Comparison of ENCODE assay signal across 8 mouse cellular contexts in the genomic region with DNA sequence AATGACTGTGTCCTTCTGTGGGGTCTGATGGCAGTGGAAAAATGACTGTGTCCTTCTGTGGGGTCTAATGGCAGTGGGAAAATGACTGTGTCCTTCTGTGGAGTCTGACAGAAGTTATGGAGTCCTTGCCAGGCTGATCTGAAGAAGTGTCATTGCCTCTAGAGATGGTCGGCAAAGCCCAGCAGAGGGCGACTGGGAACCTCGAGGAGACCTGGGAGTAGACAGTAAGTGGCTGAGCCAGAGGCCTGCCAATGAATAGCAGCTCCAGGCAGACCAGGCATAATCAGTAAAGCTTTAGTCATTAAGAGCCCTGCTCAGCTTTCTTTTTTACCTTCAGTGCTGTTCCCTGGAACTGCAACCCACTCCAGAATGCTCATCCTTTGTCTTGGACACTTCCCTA. TPM values are rescaled to one million over a fixed set of nuclear protein-coding genes. Genes with fewer than 3 reads are reported as not detected.
DNase-seq lines count a peak whose midpoint lies in the region; ATAC-seq and TF ChIP-seq lines count a peak whose summit lies in the region.

No protein-coding gene starts in this region.

- peak; percentile 92 for DNase-seq in adipocyte (ENCODE audit: low spot score)
- peak; percentile 87 for DNase-seq in embryo, embryonic 10.5 days (ENCODE audit: low spot score)
- DNase-seq in gastrocnemius, postnatal 4 days (ENCODE audit: low spot score in 2 of 2) = peak; percentile 49 to 54
- DNase-seq in kidney, adult 8-10 months = peak; percentile 74 to 84
- peak; percentile 51 to 65 for DNase-seq in left cerebral cortex, postnatal 36 days (ENCODE audit: low spot score in 2 of 2)
- DNase-seq in testis, postnatal 14 days (ENCODE audit: low spot score) = peak; percentile 65

- no peaks in the 10 kb centered on the region for H3K9me3 ChIP-seq in midbrain, embryonic 16.5 days (replicated peaks; ENCODE audit: control insufficient read depth, low read length, poor library complexity, severe bottlenecking)

- no peaks in the 10 kb centered on the region for H3K27me3 ChIP-seq in C2C12 (ENCODE audit: control insufficient read depth, insufficient read depth, insufficient read length)
- H3K27me3 ChIP-seq in midbrain, embryonic 16.5 days (ENCODE audit: control insufficient read depth, insufficient read depth, low read depth, low read length) = no peaks in the 10 kb centered on the region

- H3K79me2 ChIP-seq in C2C12 (ENCODE audit: control insufficient read depth, insufficient read depth) = peaks cover 27% of the 10 kb centered on the region

- WGBS in midbrain, embryonic 16.5 days = 0% methylated on average over 3 of the region's 3 CpGs

- intact Hi-C loops in left cerebral cortex, postnatal 36 days (cut with DNase I) = loop anchor here (10.0 kb wide), 1 partner anchor 359 kb away; the partner anchor contains the start of genes Arpc5l and Rpl35

- no peak overlapping the region for H3K27ac ChIP-seq in midbrain, embryonic 16.5 days (ENCODE audit: low read length)

- peaks cover 24% of the 10 kb centered on the region for H3K4me1 ChIP-seq in midbrain, embryonic 16.5 days (ENCODE audit: control insufficient read depth, insufficient read depth, low read length)

- peak; percentile 56 for TF ChIP-seq CTCF in C2C12 (IDR thresholded peaks at IDR 0.05; ENCODE audit: control insufficient read depth, insufficient read depth, insufficient read length)

- 0 out of 2 replicates have a peak, but pooled peaks have one; percentile 19 for ATAC-seq in midbrain, embryonic 16.5 days

- H3K4me2 ChIP-seq in midbrain, embryonic 16.5 days (ENCODE audit: low read length) = no peak overlapping the region

- H3K4me3 ChIP-seq in C2C12 (ENCODE audit: insufficient read depth, poor library complexity, severe bottlenecking) = no peak overlapping the region
- no peak overlapping the region for H3K4me3 ChIP-seq in midbrain, embryonic 16.5 days (ENCODE audit: low read depth, low read length)

- peaks cover 18% of the 10 kb centered on the region for H3K36me3 ChIP-seq in C2C12 (ENCODE audit: control insufficient read depth, insufficient read depth)
- H3K36me3 ChIP-seq in midbrain, embryonic 16.5 days (ENCODE audit: control insufficient read depth, insufficient read depth, low read length) = 0 out of 2 replicates have a peak, but pooled peaks cover 4% of the 10 kb centered on the region

- no peak overlapping the region for H3ac ChIP-seq in C2C12 (ENCODE audit: control insufficient read depth, insufficient read length, low read depth)

- no peak overlapping the region for H3K9ac ChIP-seq in midbrain, embryonic 16.5 days (ENCODE audit: low read depth, low read length)

- peaks cover 22% of the 10 kb centered on the region for H3K79me3 ChIP-seq in C2C12 (ENCODE audit: low read depth)

TF ChIP-seq in C2C12, 6 proteins besides CTCF, POLR2A, EP300 and RAD21:
- no peak for TF ChIP-seq MYOD1 (IDR thresholded peaks at IDR 0.05; ENCODE audit: control insufficient read depth, insufficient read length, low read depth)
- no peak for TF ChIP-seq MAX (IDR thresholded peaks at IDR 0.05)

RNA-seq across cellular contexts. Expression of gene Psmb7, which starts 2.0 kb away (rescaled TPM):
- polyA plus RNA-seq in C2C12 (2012; fragmentation: generic; extraction: Trizol) = 377 TPM
- total RNA-seq in gastrocnemius, postnatal 4 days (2021) = 100 to 1,000 TPM; 277 to 291 TPM
- 100 to 1,000 TPM; 180 to 206 TPM for total RNA-seq in left cerebral cortex, postnatal 36 days (2021)
- polyA plus RNA-seq in midbrain, embryonic 16.5 days (2015; fragmentation: Nextera tagmentation; extraction: Ambion mirVana) = 260 and 275 TPM in 2 replicates
